Mouse (Mus musculus) layer of hippocampus, postnatal 14 days (tissue): ENCODE measurements around the gene Rnf126. TPM values are rescaled to one million over a fixed set of nuclear protein-coding genes. Genes with fewer than 3 reads are reported as not detected.
A peak's percentile ranks its signal among the peaks of the same experiment; 100 is the strongest.

Source experiments
- DNase-seq, 2 experiments: peaks; one replicate each; pipeline ENCODE4 v3.0.0; 2021 to 2022; ENCODE audit warnings: low spot score in 2 of 2, mixed read lengths in 1 of 2
- long read RNA-seq, 2 experiments: library from polyadenylated mRNA; stranded (forward); transcript quantifications; one replicate each; pipeline ENCODE4 v2.0.0; 2021
- total RNA-seq, 2 experiments: library from RNA; stranded (reverse); gene quantifications; 2 replicates each; pipeline ENCODE4 v1.2.3; 2021

Rnf126 gene
- total RNA-seq, result 10 to 100 TPM; 86.1 to 90.5 TPM
- long read RNA-seq, experiment 1, transcript Rnf126-201 (9 exons, 1,639 nt), result major isoform, 80 of 108 reads
- long read RNA-seq, experiment 1, partial matches to known transcripts, result 5 of 108 reads
- long read RNA-seq, experiment 1, other reads (novel, unspliced or antisense), result 23 of 108 reads
- long read RNA-seq, experiment 2, transcript Rnf126-201 (9 exons, 1,639 nt), result major isoform, 124 of 164 reads
- long read RNA-seq, experiment 2, partial matches to known transcripts, result 10 of 164 reads
- long read RNA-seq, experiment 2, other reads (novel, unspliced or antisense), result 30 of 164 reads

DNA sequence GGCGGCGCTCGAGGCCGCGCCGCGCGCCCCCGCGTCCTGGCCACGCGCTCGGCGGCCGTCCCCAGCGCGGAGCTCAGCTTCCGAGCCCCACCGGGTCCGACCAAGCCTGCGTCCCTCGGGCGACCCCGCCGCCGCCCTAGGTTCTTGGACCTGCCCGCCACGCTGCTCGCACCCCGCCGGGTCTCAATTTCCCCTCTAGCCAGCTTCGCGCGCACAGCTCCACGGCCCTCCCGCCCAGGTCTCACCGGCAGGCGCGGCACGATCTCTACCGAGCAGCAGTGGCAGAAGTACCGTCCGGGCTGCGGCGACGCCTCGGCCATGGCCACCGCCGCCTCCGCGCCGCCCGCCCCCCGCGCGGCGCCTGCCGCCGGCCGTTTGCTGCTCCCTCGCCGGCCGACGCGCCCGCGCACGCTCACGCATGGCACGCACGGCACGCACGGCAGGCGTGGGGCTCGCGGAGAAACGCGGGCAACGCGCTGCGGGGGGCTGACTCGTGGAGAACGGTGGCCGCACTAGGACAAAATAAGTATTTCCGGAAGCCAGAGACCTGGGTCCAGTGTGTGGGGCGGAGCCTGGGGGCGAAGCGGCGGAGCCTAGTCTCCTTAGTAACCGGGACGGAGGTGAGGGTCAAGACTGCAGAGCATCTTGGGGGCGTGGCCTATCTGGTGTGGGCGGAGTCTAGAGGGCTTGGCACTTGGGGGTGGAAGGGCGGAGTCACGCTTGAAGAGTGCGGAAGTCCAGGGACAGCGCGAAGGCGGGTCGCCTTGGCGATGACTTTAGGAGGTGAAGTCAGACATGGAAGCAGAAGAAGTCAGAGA, at the start of gene Rnf126:
Rnf126 (minus strand) TSS at position 445 of the 818 bp plus-strand sequence.
- DNase-seq, result peak; percentile 99

DNA sequence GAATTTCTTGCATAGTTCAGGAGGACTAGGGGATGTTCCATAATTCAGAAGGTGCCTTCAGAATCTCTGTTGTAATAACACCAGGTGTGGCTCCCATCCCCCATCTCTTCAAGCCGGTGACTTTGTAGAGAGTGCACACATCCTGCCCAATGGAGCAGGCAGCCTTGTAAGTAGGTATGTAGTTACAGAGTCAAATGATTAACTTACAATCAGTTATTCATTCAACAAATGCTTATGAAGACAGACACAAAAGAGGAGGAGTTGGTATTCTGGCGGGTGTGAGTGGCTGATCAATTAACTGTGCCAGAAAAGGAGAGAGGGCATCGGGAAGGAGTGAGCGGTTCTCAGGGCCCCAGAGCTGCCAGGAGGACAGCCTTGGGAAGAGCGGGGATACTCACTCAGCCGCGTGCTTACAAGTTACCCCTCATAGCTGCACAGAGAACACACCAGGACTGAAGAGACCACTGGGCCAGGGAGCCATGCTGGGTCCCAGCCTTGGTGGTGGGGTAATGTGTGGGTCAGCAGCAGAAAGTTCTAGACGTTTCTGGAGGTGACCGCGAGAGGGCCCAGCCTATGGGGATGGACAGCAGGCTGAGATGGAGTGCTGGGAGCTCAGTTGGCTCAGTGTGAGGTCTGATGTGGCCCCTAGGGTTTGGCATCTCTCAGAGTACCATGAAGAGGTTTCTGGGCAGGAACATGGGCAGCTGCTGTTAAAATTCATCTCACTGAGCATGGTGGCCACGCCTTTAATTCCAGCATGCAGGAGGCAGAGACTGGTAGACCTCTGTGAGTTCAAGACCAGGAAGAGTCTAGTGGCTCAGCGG, 49.1 kb upstream of the Rnf126 start:
- DNase-seq, result no peak

GRCm38 (mm10) chr10:79814271-79814842, 47.6 kb upstream of the Rnf126 start:
- DNase-seq, result no peak

- peak; percentile 82 to 87 for DNase-seq
Observed at GRCm38 (mm10) chr10:79811736-79812637, 45.2 kb upstream of the Rnf126 start.

GRCm38 (mm10) chr10:79808728-79809127, 42.0 kb upstream of the Rnf126 start:
- DNase-seq, result no peak

DNA sequence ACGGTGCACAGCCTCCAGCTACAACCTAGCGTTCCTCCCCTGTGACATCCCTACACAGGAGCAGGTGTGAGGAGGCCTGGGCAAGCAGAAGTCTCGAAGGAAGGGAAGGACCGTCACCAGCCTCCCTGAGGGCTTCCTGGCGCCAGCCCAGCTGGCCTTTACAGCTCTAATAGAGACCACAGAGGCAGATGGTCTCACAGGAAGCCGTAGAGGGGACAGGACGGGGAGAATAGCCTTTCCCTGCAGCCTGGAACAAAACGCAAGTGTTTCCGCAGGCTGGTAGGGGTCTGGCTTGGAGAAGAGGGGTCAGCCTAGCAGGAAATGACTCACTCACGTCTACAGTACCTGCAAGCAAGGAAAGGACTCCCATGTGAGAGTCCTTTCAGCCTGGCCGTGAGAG, 41.1 kb upstream of the Rnf126 start:
- DNase-seq, result no peak

- DNase-seq, result no peak
Observed at GRCm38 (mm10) chr10:79806972-79807371, 40.2 kb upstream of the Rnf126 start.

GRCm38 (mm10) chr10:79806331-79806730, 39.6 kb upstream of the Rnf126 start:
- DNase-seq, result no peak

- no peak for DNase-seq
Observed at GRCm38 (mm10) chr10:79805636-79806035, 38.9 kb upstream of the Rnf126 start.

GRCm38 (mm10) chr10:79803716-79804323, 37.1 kb upstream of the Rnf126 start:
- DNase-seq, result peak; percentile 87 to 94

DNA sequence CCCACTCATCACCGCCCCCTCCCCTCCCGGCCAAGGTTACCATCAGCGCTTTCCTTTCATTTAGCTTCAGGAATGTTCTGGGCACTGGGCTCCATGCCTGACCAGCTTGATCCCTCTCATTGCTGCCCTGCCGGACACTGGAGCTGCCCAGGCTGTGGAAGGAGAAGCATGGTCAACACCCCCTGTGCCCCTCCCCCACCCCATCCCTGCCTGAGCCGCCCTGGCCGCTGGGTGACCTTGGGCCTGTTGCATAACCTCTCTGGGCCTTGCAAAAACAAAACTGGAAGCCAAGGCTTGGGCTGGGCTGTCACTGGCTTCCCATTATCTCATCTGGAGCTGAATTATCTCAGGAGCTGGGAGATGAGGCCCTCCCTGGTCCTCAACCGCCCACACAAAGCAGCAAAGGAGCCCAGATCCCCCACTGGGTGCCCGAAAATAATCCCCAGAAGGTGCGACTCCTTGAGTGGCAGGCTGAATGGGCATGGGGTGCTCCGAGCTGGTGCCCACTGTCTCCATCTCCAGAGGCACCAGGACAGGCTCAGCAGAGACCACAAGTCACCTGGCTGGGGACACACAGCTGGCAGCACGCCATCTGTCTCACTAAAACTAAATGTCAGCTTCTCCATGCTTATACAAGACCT, 35.7 kb upstream of the Rnf126 start:
- DNase-seq, result no peak

DNA sequence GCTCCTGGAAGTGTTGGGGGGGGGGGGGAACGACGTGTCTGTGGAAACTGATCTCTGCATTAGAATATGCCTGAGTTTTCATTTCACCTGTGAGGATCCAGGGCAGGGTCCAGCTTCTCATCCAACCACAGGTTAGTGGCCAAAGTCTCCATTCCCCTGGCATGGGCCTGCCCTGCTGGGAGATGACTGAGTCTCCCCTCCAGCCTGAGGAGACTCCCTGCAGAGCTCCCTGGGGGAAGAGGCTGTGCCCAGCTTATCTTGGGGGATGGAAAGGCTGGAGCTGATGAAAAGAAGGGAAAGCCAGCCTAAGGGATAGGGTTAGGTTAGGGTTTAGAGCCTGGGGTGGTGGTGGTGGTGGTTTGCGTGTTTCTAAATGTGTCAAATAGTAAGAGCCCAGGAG, 35.1 kb upstream of the Rnf126 start:
- no peak for DNase-seq

DNA sequence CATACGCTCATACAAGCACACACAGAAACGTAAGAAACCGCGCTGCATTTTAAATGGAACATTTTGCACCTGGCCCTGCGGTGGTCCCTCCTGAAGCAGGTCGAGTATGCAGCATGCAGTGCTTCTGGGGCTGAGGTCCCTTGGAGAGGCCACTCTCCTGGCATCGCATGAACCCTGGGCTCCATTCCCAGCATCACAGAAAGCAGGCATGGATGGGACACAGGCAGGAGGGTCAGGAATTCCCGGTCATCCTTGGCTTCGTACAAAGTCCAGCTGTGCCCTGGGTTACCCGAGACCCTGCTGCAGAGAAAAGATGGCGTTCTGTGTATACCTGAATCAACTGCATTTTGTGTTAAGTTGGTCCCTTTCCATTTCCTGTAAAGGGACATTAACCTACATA, 33.8 kb upstream of the Rnf126 start:
- DNase-seq, result no peak

DNA sequence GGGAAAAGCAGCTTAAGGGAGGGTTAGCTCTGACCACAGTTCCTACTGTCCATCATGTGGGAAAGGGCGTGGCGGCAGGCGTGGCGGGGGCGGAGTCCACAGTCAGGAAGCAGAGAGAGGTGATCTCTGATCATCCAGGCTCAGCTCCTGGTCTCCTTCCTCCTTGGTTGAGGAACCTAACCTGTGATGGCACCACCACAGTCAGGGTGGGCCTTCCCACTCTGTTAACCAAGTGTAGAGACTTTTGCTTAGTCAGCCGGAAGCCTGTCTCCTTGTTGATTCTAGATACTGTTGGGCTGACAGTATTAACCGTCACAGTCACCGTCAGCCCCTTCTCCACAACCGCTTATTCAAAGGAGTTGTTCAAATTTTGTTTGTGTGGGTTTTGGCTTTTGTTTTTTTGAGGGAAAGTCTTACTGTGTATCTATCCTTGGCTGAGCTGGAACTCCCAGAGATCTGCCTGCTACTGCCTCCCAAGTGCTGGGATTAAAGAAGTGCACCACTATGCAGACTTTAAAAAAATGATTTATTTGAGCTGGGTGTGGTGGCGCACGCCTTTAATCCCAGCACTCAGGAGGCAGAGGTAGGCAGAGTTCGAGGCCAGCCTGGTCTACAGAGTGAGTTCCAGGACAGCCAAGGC, 31.7 kb upstream of the Rnf126 start:
- no peak for DNase-seq

- no peak for DNase-seq
Observed at GRCm38 (mm10) chr10:79797326-79797725, 30.6 kb upstream of the Rnf126 start.

GRCm38 (mm10) chr10:79795905-79796304, 29.2 kb upstream of the Rnf126 start:
- DNase-seq, result no peak

DNA sequence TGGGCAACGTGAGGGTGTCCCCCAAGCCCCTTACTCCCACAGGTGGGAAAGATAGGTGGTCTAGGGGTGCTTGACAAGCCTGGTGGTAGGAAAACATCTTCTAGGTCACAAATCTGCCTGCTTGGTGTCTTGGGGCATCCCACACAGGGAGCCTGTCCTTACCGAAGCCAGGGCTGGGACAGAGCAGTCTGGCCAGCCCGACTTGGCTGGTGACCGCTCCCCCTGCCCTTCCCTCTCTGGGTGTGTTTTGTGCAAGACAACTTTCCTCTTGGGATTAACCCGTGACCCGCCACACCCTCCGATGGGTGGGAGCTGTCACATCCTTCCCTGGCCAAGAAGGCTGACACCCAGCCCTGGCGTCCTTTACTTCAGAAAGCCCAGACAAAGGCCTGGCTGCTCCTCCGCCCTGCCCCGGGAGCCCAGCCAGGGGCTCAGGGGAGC, 27.8 kb upstream of the Rnf126 start:
- no peak for DNase-seq

DNA sequence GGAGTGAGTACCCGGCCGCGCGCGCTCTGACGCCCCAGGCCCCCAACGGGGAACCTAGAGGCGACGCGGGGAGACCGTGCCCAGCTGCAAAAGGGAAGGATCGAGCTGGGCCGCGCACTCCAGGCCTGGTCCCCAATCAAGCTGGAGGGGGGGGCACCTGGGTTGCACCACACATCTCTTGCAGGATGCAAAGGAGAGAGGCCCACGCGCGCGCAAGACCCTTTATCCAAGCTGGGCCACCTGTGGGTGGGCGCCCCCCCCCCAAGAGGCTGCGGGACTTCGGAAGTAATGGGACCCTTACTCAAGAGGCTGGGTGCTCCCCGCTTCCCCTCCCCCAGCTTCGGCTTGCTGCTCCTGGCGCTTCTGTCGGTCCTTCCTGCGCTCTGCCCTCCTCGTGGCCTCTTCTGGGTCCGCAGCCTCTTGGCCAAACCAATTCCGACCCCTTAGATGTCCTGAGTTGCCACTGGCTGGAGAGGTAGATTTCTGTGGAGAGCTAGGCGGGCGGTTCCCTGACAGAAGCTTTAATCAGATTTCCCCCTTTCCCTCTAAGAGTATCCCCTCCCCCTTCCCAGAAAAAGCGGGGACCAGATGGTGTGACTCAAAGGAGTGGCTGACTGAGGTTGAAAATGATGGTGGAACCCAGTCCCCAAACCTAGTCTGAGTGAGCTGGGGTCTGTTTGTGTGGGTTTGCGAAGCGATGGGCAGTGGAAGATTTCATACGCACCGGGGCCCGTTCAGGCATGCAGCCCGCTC, 27.2 kb upstream of the Rnf126 start:
- peak; percentile 52 to 68 for DNase-seq
